Mouse (Mus musculus) embryo, embryonic 10 days (tissue): ENCODE measurements around the gene Klk13.

ENCODE experiments used
- DNase-seq: peaks from one replicate; pipeline ENCODE4 v3.0.0-alpha.2; 2015; ENCODE audit warnings: low spot score

Gene Klk13

DNA sequence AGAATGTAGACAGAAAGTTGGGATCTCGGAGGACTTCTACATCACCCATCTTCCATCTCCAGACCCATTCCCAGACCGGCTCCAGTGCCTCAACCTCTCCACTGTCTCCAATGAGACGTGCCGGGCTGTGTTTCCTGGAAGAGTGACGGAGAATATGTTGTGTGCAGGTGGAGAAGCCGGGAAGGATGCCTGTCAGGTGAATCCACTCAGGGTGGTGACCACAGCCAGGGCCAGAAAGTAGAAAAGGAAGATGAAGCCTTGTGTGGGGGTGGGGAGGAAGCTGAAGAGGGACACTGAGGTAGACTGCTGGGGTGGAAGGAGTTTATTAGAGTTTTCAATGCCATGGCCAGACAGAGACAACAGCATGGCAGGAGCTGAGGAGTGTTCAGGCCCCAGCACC, 59.5 kb downstream of the Klk13 start:
- DNase-seq = no peak

DNA sequence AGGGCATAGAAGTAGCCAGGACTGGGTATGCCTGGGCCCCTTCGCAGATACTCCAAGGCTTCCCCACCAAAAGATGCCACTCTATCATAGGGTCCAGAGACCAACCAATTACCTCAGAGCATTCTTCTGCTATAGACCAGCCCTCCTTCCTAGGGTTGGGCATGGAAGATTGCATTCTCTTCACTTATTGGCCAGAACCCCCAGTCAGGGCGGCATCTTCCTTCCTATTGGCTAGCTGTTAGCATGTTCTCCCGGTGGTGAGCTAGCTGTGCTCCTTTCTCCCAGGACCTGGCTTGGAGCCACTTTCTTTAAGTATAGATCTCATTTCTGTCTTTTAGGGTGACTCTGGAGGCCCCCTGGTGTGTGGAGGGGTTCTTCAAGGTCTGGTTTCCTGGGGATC, 60.5 kb downstream of the Klk13 start:
- DNase-seq = no peak

DNA sequence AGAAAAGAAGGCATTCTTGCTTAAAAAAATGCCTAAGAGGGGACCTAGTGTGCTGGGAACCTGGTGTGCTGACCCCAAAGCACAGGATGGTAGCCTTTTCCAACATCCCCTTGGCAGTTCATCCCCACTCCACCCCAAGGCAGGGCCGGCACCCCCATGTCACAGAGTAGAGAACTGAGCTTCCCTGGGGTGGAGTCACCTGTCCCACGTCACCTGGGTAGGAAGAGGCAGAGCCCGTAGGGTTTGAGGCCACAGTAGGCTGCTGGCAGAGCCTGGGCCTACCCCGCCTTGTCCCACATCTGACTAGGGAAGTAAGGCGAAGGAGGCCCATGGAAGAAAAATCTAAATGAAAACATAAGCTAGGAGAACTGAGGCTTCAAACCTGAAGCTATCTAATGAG, 62.0 kb downstream of the Klk13 start, which contains the start of gene Klk11:
Klk11 (plus strand) TSS at position 241 of the 400 bp plus-strand sequence.
- no peak for DNase-seq

DNA sequence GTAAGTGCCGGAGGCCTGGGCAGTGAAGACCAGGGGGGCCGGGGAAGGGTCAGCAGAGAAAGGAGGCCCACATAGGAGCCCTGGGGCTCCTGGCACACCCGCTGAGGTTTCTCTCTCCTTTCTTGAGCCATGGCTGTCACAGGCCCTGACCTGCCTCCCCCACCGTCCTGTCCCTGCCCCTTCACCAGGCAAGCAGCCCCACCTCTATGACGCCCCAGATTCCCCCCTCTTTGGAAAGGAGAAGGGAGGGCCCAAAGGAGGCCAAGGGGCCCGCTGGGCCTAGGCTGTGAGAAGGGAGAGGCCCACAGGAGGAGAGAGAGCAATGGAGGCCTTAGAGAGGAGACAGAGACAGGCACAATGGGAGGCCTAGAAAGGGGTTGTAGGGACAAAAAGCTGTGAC, 62.4 kb downstream of the Klk13 start:
- no peak for DNase-seq

DNA sequence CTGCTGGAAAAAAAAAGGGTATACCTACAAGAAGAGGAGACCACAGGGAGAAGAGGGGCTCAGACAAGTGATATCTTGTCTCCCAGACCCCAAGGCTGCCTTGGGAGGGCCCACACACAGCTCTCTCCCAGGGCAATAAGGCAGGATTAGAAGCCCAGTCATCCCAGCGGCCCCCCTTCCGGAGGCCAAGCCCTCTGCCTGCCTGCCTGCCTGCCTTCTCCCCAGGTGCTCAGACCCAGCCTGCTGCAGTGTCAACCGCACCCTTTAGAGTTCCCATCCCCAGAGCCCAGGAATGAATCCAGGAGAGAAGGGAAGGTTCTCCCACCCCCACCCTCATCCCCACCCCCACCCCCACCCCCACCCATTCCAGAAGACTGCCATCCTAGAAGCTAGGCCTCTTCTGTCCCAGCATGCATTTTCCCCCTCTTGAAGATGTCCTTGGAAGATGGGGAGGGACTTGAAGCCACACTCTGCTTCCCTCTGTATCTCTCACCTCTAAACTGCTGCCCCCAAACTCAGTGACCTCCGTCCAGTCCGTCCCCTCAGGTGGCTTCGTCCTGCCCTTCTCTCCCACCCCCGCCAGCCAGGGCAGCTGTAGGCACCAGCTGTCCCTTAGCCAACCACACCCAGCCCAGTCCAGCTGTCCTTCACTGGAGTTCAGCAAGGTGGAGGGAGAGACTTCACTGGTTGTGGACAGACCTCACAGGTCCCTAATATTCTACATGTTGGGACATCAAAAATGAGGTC, 63.1 kb downstream of the Klk13 start:
- peak; percentile 1 for DNase-seq

DNA sequence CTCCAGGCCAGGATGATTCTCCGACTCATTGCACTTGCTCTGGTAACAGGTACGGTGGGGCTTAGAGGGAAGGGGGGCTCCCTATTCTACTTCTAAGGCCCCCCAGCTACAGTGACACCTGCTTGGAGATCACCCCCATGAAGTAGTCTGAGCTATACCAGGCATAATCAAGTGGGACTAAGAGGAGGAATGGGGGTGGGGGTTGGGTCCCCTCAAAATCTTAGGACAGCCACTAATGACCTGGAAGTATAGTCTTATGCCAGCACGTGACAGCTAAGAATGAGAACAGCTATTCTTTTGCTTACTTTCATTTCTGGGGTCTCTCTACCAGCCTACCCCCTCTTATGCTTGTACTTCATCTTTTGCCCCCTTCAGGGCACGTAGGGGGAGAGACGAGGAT, 64.1 kb downstream of the Klk13 start:
- no peak for DNase-seq
